Mouse (Mus musculus) hindbrain, embryonic 13.5 days (tissue): ENCODE data around the gene Ugt1a10. TPM values are rescaled to one million over a fixed set of nuclear protein-coding genes. Genes with fewer than 3 reads are reported as not detected.
"Not testable (repeated sequence)": the region's sequence is repeated elsewhere in the genome, so short reads cannot be mapped to it uniquely, and the experiment has no call there.

Experiments used
- ATAC-seq: fragments of 200-750 bp; cut with Nextera tagmentation; 2 replicates; pipeline ENCODE4 v1.8.0; 2017; ENCODE audit warnings: moderate TSS enrichment; ENCODE audit not compliant: low FRiP score
- H3K27ac ChIP-seq: fragments of 300-500 bp; sonication (generic); 2 replicates; pipeline ENCODE4 v1.5.1; 2015; ENCODE audit warnings: inconsistent platforms, mild to moderate bottlenecking, moderate library complexity
- H3K27me3 ChIP-seq: fragments of 300-500 bp; sonication (generic); 2 replicates; pipeline ENCODE4 v1.6.1; 2015; ENCODE audit warnings: mild to moderate bottlenecking, inconsistent platforms
- H3K36me3 ChIP-seq: fragments of 300-500 bp; sonication (generic); 2 replicates; pipeline ENCODE4 v1.6.1; 2015; ENCODE audit warnings: mild to moderate bottlenecking, inconsistent platforms
- H3K4me1 ChIP-seq: fragments of 300-500 bp; sonication (generic); replicated peaks from 2 replicates; pipeline ENCODE4 v1.6.1; 2015; ENCODE audit warnings: inconsistent platforms
- H3K4me2 ChIP-seq: fragments of 300-500 bp; sonication (generic); 2 replicates; pipeline ENCODE4 v1.6.1; 2015; ENCODE audit warnings: inconsistent platforms, mild to moderate bottlenecking, moderate library complexity
- H3K4me3 ChIP-seq: fragments of 300-500 bp; sonication (generic); 2 replicates; pipeline ENCODE4 v1.5.1; 2015; ENCODE audit warnings: mild to moderate bottlenecking, inconsistent platforms
- H3K9ac ChIP-seq: fragments of 300-500 bp; sonication (generic); 2 replicates; pipeline ENCODE4 v1.6.1; 2015; ENCODE audit warnings: mild to moderate bottlenecking, inconsistent platforms
- H3K9me3 ChIP-seq: fragments of 300-500 bp; sonication (generic); 2 replicates; pipeline ENCODE4 v1.6.1; 2016; ENCODE audit warnings: inconsistent platforms
- WGBS: fragments of 180-500 bp; shearing (Covaris S2); methylation state at CpG from one replicate; pipeline ENCODE4 v1.1.7; 2015; 5-methylcytosine and 5-hydroxymethylcytosine counted together
- polyA plus RNA-seq: library from polyadenylated mRNA; unstranded; fragments of >200 nt; fragmentation: Nextera tagmentation; extraction: Ambion mirVana; gene quantifications from 2 replicates; pipeline ENCODE4 v1.2.1, GENCODE M21; 2015

The Ugt1a10 gene
- polyA plus RNA-seq, 1 experiment from 2014 or later: not detected

GRCm38 (mm10) chr1:88066472-88067102 is 11.4 kb downstream of the Ugt1a10 start:
- 36% methylated on average over 1 of the region's 2 CpGs for WGBS
- not testable (repeated sequence) for H3K4me2 ChIP-seq, H3K4me1 ChIP-seq, H3K9ac ChIP-seq, H3K36me3 ChIP-seq, ATAC-seq, H3K27ac ChIP-seq, H3K9me3 ChIP-seq, H3K27me3 ChIP-seq, H3K4me3 ChIP-seq

DNA sequence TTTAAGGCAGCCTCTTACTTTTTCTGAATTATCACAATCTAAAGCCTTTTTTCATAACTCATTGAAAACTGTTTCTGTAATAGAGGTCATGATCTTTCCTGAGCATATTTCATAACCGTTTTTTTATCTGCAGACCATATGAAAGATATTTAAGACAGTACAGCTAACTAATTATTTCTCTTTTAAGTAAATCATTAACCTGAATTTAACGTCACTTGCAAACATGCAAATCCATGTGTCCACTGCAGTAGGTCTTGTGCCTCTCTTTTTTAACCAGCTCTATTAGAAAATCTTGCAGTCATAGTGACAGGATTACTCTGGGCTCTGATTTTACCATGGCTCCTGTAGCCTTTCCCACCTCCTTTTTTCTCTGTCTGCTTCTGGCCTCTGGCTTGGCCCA is 15.3 kb downstream of the Ugt1a10 start, which contains the start of gene Ugt1a9:
Gene Ugt1a9 (plus strand): TSS at position 306 of the 400 bp plus-strand sequence.
- no peak within 1 kb of the TSS for H3K9ac ChIP-seq
- 80% methylated on average over 2 of the region's 2 CpGs for WGBS
- H3K4me2 ChIP-seq: no peak within 1 kb of the TSS
- no peak within 1 kb of the TSS for H3K27ac ChIP-seq
- ATAC-seq: no peak
- H3K4me3 ChIP-seq: no peak within 1 kb of the TSS
- no peaks in the 10 kb centered on the region for H3K36me3 ChIP-seq
- no peaks in the 10 kb centered on the region for H3K4me1 ChIP-seq
- no peaks in the 10 kb centered on the region for H3K9me3 ChIP-seq
- H3K27me3 ChIP-seq: no peaks in the 10 kb centered on the region

DNA sequence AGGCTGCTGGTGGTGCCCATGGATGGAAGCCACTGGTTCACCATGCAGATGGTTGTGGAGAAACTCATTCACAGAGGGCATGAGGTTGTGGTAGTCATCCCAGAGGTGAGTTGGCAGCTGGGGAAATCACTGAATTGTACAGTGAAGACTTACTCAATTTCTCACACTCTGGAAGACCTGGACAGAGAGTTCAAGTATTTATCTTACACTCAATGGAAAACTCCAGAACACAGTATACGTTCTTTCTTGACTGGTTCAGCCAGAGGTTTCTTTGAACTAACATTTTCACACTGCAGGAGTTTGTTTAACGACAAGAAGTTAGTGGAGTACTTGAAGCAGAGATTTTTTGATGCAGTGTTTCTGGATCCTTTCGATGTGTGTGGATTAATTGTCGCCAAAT is 15.7 kb downstream of the Ugt1a10 start:
- Histone ChIP-seq H3K27ac (no peak overlapping the region), H3K27me3 (no peaks in the 10 kb centered on the region), H3K9me3 (no peaks in the 10 kb centered on the region), H3K9ac (no peak overlapping the region), H3K4me3 (no peak overlapping the region), H3K4me1 (no peaks in the 10 kb centered on the region), H3K36me3 (no peaks in the 10 kb centered on the region), H3K4me2 (no peak overlapping the region)
- ATAC-seq: no peak
- WGBS: 89% methylated on average over 4 of the region's 4 CpGs

DNA sequence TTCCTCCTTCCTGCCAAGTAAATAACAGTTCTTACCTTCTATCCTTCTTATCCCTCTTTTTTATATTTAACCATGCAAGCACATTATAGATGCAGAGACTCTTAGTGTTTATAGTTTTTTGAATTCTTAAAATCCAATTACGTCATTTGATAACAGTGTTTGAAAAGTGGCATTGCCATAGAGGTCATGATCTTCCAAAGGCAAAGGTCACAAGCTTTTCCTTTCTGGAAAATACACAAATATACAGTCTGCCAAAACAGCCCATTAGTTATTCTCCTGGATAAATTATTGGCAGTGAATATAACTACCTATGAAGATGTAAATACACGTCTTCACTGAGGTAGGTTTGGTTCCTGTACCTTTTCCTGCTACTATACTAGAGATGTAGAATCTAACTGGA is 19.3 kb downstream of the Ugt1a10 start:
- no peak overlapping the region for H3K4me2 ChIP-seq
- 85% methylated on average over 2 of the region's 2 CpGs for WGBS
- ATAC-seq: no peak
- no peaks in the 10 kb centered on the region for H3K36me3 ChIP-seq
- H3K9me3 ChIP-seq: no peaks in the 10 kb centered on the region
- H3K9ac ChIP-seq: no peak overlapping the region
- no peaks in the 10 kb centered on the region for H3K27me3 ChIP-seq
- no peaks in the 10 kb centered on the region for H3K4me1 ChIP-seq
- no peak overlapping the region for H3K27ac ChIP-seq
- no peak overlapping the region for H3K4me3 ChIP-seq

DNA sequence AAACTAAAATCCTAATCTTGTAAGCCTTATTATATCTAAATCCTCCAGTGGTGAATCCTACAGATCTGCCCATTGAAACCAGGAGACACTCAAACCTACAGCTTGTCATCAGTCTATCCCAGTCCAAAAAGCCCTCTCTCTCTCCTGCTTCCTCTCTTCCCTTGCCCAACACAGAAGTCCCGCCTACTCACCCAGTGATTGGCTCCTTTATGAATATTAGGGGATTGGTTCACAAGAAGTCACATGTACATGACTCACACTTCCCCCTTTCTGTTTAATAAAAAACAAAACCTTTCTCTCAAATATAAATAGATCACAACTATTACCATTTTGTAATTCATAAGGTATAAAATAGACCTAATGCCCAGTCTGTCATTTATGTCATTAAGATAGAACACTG is 21.9 kb downstream of the Ugt1a10 start:
- Histone ChIP-seq H3K4me1 (no peaks in the 10 kb centered on the region), H3K9me3 (no peaks in the 10 kb centered on the region), H3K9ac (no peak overlapping the region), H3K4me2 (no peak overlapping the region), H3K4me3 (no peak overlapping the region), H3K27ac (no peak overlapping the region), H3K27me3 (no peaks in the 10 kb centered on the region), H3K36me3 (no peaks in the 10 kb centered on the region)
- WGBS: 93% methylated on average over 1 of the region's 1 CpGs
- no peak for ATAC-seq

DNA sequence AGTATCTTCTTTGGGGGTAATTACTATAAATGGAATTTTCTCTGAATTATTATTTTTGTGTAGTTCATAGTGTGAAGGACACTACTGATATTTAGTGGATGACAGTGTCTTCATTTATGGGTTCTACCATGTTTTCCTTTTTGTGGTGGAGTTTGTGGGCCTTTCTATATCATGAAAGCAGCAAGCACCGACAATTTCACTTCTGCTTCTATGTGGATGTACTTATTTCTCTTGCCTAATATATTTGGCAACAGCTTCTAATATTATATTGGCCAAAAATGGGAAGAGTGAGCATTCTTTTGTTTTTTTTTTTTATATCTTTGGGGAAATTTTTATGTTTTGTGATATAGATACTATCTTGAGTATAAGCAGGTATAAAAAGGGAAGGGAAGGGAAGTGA is 26.5 kb downstream of the Ugt1a10 start:
- no peaks in the 10 kb centered on the region for H3K9me3 ChIP-seq
- H3K36me3 ChIP-seq: no peaks in the 10 kb centered on the region
- H3K27me3 ChIP-seq: no peaks in the 10 kb centered on the region
- H3K4me2 ChIP-seq: no peak overlapping the region
- H3K4me3 ChIP-seq: no peak overlapping the region
- H3K4me1 ChIP-seq: no peaks in the 10 kb centered on the region
- 90% methylated on average over 1 of the region's 1 CpGs for WGBS
- ATAC-seq: no peak
- H3K9ac ChIP-seq: no peak overlapping the region
- no peak overlapping the region for H3K27ac ChIP-seq

- Histone ChIP-seq H3K9ac (no peak overlapping the region), H3K9me3 (no peaks in the 10 kb centered on the region), H3K36me3 (no peaks in the 10 kb centered on the region), H3K27me3 (no peaks in the 10 kb centered on the region), H3K4me1 (no peaks in the 10 kb centered on the region), H3K4me2 (no peak overlapping the region), H3K27ac (no peak overlapping the region), H3K4me3 (no peak overlapping the region)
- ATAC-seq: no peak
- 85% methylated on average over 1 of the region's 1 CpGs for WGBS
Observed at GRCm38 (mm10) chr1:88086125-88086524, 30.9 kb downstream of the Ugt1a10 start.

GRCm38 (mm10) chr1:88087513-88087912 is 32.3 kb downstream of the Ugt1a10 start, which contains the start of gene Ugt1a8:
Gene Ugt1a8 (plus strand): TSS chr1:88087813.
- Histone ChIP-seq H3K36me3 (no peaks in the 10 kb centered on the region), H3K4me1 (no peaks in the 10 kb centered on the region), H3K9me3 (no peaks in the 10 kb centered on the region), H3K4me3 (no peak within 1 kb of the TSS), H3K27me3 (no peaks in the 10 kb centered on the region), H3K27ac (no peak within 1 kb of the TSS), H3K9ac (no peak within 1 kb of the TSS), H3K4me2 (no peak within 1 kb of the TSS)
- WGBS: 81% methylated on average over 3 of the region's 3 CpGs
- ATAC-seq: no peak

DNA sequence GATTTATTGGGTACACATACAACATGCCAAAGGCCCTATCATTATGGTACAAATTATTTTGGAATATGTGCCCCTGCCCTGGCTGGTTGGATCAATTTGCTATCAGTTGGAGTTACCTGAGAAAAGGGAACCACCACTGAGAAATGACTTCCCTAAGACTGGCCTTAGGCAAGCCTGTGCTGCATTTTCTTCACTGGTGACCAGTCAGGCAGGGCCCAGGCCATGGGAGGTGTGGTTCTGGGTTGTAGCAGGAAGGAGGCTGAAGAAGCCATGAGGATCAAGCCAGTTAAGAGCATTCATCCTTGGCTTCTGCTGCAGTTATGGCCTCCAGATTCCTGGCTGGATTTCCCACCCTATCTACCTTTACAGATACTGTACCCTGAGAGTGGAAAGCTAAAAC is 37.2 kb downstream of the Ugt1a10 start:
- H3K27me3 ChIP-seq: no peaks in the 10 kb centered on the region

DNA sequence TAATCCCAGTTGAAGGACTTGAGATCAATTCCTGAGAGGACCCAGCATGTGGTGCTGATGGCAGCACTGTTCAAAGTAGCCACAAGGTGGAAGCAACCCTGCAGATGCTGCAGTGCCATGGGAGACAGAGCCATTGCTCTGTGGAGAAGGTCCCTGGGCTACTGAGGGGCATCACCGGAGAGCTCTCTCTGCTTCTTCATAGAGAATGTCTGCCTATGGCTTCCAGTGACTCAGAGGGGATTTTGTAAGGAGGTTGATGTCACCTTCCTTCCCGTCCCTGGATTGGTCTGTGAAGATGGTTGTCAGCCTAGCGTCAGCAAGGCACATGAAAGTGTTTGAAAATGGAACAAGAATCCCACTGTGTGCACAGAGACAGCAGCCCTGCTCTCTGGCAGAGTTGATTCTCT is 39.1 kb downstream of the Ugt1a10 start:
- WGBS: 85% methylated on average over 3 of the region's 3 CpGs
- not testable (repeated sequence) for H3K9me3 ChIP-seq, H3K27ac ChIP-seq, H3K27me3 ChIP-seq, H3K4me2 ChIP-seq, H3K9ac ChIP-seq, H3K4me1 ChIP-seq, H3K4me3 ChIP-seq, H3K36me3 ChIP-seq, ATAC-seq

More for the DNA sequence above, 37.2 kb downstream of the Ugt1a10 start:
- no peak overlapping the region for H3K4me3 ChIP-seq
- H3K9me3 ChIP-seq: no peaks in the 10 kb centered on the region
- H3K36me3 ChIP-seq: no peaks in the 10 kb centered on the region
- ATAC-seq: no peak
- H3K4me1 ChIP-seq: no peaks in the 10 kb centered on the region
- no peak overlapping the region for H3K4me2 ChIP-seq
- H3K9ac ChIP-seq: no peak overlapping the region
- H3K27ac ChIP-seq: no peak overlapping the region

GRCm38 (mm10) chr1:88094941-88095492 is 39.8 kb downstream of the Ugt1a10 start, which contains the start of gene Ugt1a7c:
Gene Ugt1a7c (plus strand): TSS chr1:88095062.
- no peak for ATAC-seq
- 76% methylated on average over 10 of the region's 10 CpGs for WGBS

GRCm38 (mm10) chr1:88098546-88098945 is 43.4 kb downstream of the Ugt1a10 start:
- 95% methylated on average over 3 of the region's 3 CpGs for WGBS
- not testable (repeated sequence) for ATAC-seq, H3K4me2 ChIP-seq

More at GRCm38 (mm10) chr1:88094941-88095492, 39.8 kb downstream of the Ugt1a10 start, which contains the start of gene Ugt1a7c:
- Histone ChIP-seq H3K9ac (no peak within 1 kb of the TSS), H3K4me2 (no peak within 1 kb of the TSS), H3K27ac (no peak within 1 kb of the TSS), H3K4me1 (no peaks in the 10 kb centered on the region), H3K4me3 (no peak within 1 kb of the TSS), H3K27me3 (no peaks in the 10 kb centered on the region), H3K36me3 (no peaks in the 10 kb centered on the region), H3K9me3 (no peaks in the 10 kb centered on the region)

GRCm38 (mm10) chr1:88099691-88100090 is 44.5 kb downstream of the Ugt1a10 start:
- H3K4me1 ChIP-seq, H3K4me3 ChIP-seq, H3K27me3 ChIP-seq, H3K36me3 ChIP-seq, H3K9ac ChIP-seq, H3K4me2 ChIP-seq, ATAC-seq, H3K9me3 ChIP-seq, H3K27ac ChIP-seq: not testable (repeated sequence)
- 90% methylated on average over 2 of the region's 2 CpGs for WGBS

More at GRCm38 (mm10) chr1:88098546-88098945, 43.4 kb downstream of the Ugt1a10 start:
- H3K36me3 ChIP-seq, H3K4me3 ChIP-seq, H3K9me3 ChIP-seq, H3K27me3 ChIP-seq, H3K4me1 ChIP-seq, H3K27ac ChIP-seq, H3K9ac ChIP-seq: not testable (repeated sequence)
